12 mouse cellular contexts compared by ENCODE assay signal in the genomic region with DNA sequence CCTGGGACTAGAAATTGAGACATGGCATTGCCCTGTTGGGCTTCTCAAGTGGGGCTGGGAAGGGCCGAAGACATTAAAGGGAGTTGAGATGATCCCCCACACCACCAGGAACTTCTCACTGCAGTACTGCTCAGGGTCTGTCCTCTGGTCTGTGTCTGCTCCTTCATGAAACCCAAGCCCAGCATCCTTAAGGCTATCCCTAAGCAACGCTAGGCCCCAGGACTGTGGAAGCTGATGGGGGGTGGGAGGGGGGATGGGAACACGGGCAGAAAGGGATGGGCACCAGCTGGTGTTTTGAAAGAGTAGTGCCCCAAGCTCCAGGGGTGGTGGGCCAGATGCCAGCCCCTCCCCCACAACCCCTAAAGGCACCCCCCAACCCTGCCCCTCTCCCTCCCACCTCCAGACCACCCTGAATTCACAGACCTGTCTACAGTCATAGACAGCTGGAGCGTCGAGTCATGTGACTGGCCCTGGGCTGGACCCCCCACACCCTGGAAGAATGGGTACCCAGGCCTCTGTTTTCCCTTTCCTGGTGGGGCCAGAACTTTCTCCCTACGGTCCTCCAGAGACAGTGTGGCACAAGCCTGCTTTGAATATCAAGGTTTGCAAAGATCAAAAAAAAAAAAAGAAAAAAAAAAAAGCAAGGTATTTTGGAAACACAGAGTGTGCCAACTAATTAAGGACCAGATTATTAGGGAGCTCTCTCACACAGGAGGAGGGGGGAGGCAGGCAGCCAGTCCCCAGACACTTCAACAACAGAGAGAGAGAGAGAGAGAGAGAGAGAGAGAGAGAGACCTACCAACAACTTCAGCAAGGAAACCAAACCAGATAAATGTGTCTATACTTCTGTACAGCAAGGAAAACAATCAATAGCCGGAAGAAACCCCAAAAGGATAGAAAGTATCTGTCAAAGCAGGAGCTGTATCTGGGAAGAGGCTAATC.
DNase-seq lines count a peak whose midpoint lies in the region; ATAC-seq and TF ChIP-seq lines count a peak whose summit lies in the region.
"Had no signal": no experiment of that assay in that cellular context is flagged by ENCODE, and none has a peak within 500 bp of the region (broad histone marks: within the 10 kb centered on the region; RNA-seq: fewer than 3 reads in every experiment).

No protein-coding gene starts in this region.

- no peak for DNase-seq in lung, adult 2 months
- DNase-seq in forebrain, embryonic 10.5 days (ENCODE audit: extremely low spot score, low spot score): no peak
- DNase-seq in midbrain, embryonic 14.5 days: peak; percentile 56
- DNase-seq in ovary, postnatal 14 days (ENCODE audit: low spot score): no peak
- no peak for DNase-seq in liver, postnatal 0 days
- DNase-seq: cerebellum, adult 8-10 months; thymus, postnatal 4 days had no signal

- no peak overlapping the region for H3K4me3 ChIP-seq in lung, embryonic 16.5 days (ENCODE audit: low read length)
- no peak overlapping the region for H3K4me3 ChIP-seq in lung, adult 2 months (replicated peaks; ENCODE audit: extremely low read depth, low read depth, low read length)
- H3K4me3 ChIP-seq in forebrain, embryonic 10.5 days: no peak overlapping the region
- H3K4me3 ChIP-seq in hindbrain, embryonic 13.5 days: no peak overlapping the region
- H3K4me3 ChIP-seq in midbrain, embryonic 14.5 days (replicated peaks; ENCODE audit: low read depth, low read length): no peak overlapping the region
- no peak overlapping the region for H3K4me3 ChIP-seq in liver, postnatal 0 days (ENCODE audit: low read depth, low read length)

- H3K4me1 ChIP-seq in lung, embryonic 16.5 days (replicated peaks; ENCODE audit: control insufficient read depth, insufficient read depth, low read length): no peaks in the 10 kb centered on the region; the same call in 1 of the 2 replicates
- H3K4me1 ChIP-seq in lung, adult 2 months (ENCODE audit: control insufficient read depth, insufficient read depth, low read length): no peaks in the 10 kb centered on the region
- H3K4me1 ChIP-seq in forebrain, embryonic 10.5 days: peaks cover 42% of the 10 kb centered on the region
- peaks cover 26% of the 10 kb centered on the region for H3K4me1 ChIP-seq in hindbrain, embryonic 13.5 days (replicated peaks)
- peaks cover 20% of the 10 kb centered on the region; the same call in 1 of the 2 replicates for H3K4me1 ChIP-seq in midbrain, embryonic 14.5 days (ENCODE audit: control insufficient read depth, insufficient read depth, low read length)
- peaks cover 5% of the 10 kb centered on the region; the same call in 1 of the 2 replicates for H3K4me1 ChIP-seq in liver, postnatal 0 days (ENCODE audit: insufficient read depth)

- H3K9ac ChIP-seq in lung, embryonic 16.5 days (ENCODE audit: low read length): no peak overlapping the region
- no peak overlapping the region for H3K9ac ChIP-seq in hindbrain, embryonic 13.5 days
- no peak overlapping the region for H3K9ac ChIP-seq in midbrain, embryonic 14.5 days (replicated peaks; ENCODE audit: low read length)
- H3K9ac ChIP-seq in liver, postnatal 0 days (replicated peaks): no peak overlapping the region

- H3K27me3 ChIP-seq in lung, embryonic 16.5 days (ENCODE audit: control insufficient read depth, insufficient read depth, low read depth, low read length): no peaks in the 10 kb centered on the region
- H3K27me3 ChIP-seq in forebrain, embryonic 10.5 days (ENCODE audit: poor library complexity, severe bottlenecking): no peaks in the 10 kb centered on the region
- no peaks in the 10 kb centered on the region for H3K27me3 ChIP-seq in hindbrain, embryonic 13.5 days
- H3K27me3 ChIP-seq in midbrain, embryonic 14.5 days (ENCODE audit: control insufficient read depth, insufficient read depth, low read length): no peaks in the 10 kb centered on the region
- no peaks in the 10 kb centered on the region for H3K27me3 ChIP-seq in liver, postnatal 0 days (ENCODE audit: insufficient read depth, low read length)

- ATAC-seq in lung, embryonic 16.5 days (ENCODE audit: low read depth): 0 out of 2 replicates have a peak, but pooled peaks have one; percentile 23
- ATAC-seq in hindbrain, embryonic 13.5 days (ENCODE audit: low FRiP score): peak; percentile 65; the same call in 1 of the 2 replicates
- peak; percentile 73 for ATAC-seq in midbrain, embryonic 14.5 days (ENCODE audit: low FRiP score, low TSS enrichment)
- no peak for ATAC-seq in liver, postnatal 0 days
- ATAC-seq: activated CD4-positive, CD25-positive, alpha-beta regulatory T cell, adult 4 months; CD4-positive, CD25-positive, alpha-beta regulatory T cell, adult 4 months; intestine, embryonic 16.5 days had no signal

- TF ChIP-seq CTCF in lung, adult 2 months (IDR thresholded peaks at IDR 0.05; ENCODE audit: insufficient read depth, low read length): no peak
- TF ChIP-seq CTCF in liver, postnatal 0 days (IDR thresholded peaks at IDR 0.05; ENCODE audit: low read depth): no peak

- no peaks in the 10 kb centered on the region for H3K9me3 ChIP-seq in lung, embryonic 16.5 days (ENCODE audit: control insufficient read depth, low read length)
- H3K9me3 ChIP-seq in forebrain, embryonic 10.5 days: no peaks in the 10 kb centered on the region
- H3K9me3 ChIP-seq in hindbrain, embryonic 13.5 days: no peaks in the 10 kb centered on the region
- H3K9me3 ChIP-seq in midbrain, embryonic 14.5 days (ENCODE audit: control insufficient read depth, low read length): no peaks in the 10 kb centered on the region
- no peaks in the 10 kb centered on the region for H3K9me3 ChIP-seq in liver, postnatal 0 days (ENCODE audit: low read length)

- no peak overlapping the region for H3K27ac ChIP-seq in lung, embryonic 16.5 days (ENCODE audit: low read length)
- peak overlapping the region; percentile 9; the same call in 1 of the 2 replicates for H3K27ac ChIP-seq in forebrain, embryonic 10.5 days
- H3K27ac ChIP-seq in hindbrain, embryonic 13.5 days: peak overlapping the region; percentile 35; the same call in 1 of the 2 replicates
- peak overlapping the region; percentile 26; the same call in 1 of the 2 replicates for H3K27ac ChIP-seq in midbrain, embryonic 14.5 days (replicated peaks; ENCODE audit: low read depth, low read length)
- no peak overlapping the region for H3K27ac ChIP-seq in liver, postnatal 0 days (ENCODE audit: low read depth)

- TF ChIP-seq EP300 in liver, postnatal 0 days (IDR thresholded peaks at IDR 0.05; ENCODE audit: low read depth): no peak

- no peak overlapping the region for H3K4me2 ChIP-seq in lung, embryonic 16.5 days (ENCODE audit: low read depth, low read length)
- no peak overlapping the region for H3K4me2 ChIP-seq in hindbrain, embryonic 13.5 days
- H3K4me2 ChIP-seq in midbrain, embryonic 14.5 days (ENCODE audit: low read length): no peak overlapping the region
- H3K4me2 ChIP-seq in liver, postnatal 0 days (ENCODE audit: low read depth, low read length): no peak overlapping the region

- WGBS in lung, embryonic 16.5 days: 74% methylated on average over 7 of the region's 7 CpGs
- 74% methylated on average over 7 of the region's 7 CpGs for WGBS in lung, adult 2 months
- 65% methylated on average over 7 of the region's 7 CpGs for WGBS in forebrain, embryonic 10.5 days
- 46% methylated on average over 7 of the region's 7 CpGs for WGBS in hindbrain, embryonic 13.5 days
- 40% methylated on average over 7 of the region's 7 CpGs for WGBS in midbrain, embryonic 14.5 days
- WGBS in liver, postnatal 0 days (ENCODE audit: insufficient replicate concordance): 75% methylated on average over 7 of the region's 7 CpGs

- H3K36me3 ChIP-seq in lung, embryonic 16.5 days (ENCODE audit: control insufficient read depth, insufficient read depth, low read length): no peaks in the 10 kb centered on the region
- no peaks in the 10 kb centered on the region for H3K36me3 ChIP-seq in forebrain, embryonic 10.5 days (replicated peaks)
- H3K36me3 ChIP-seq in hindbrain, embryonic 13.5 days: no peaks in the 10 kb centered on the region
- no peaks in the 10 kb centered on the region for H3K36me3 ChIP-seq in midbrain, embryonic 14.5 days (ENCODE audit: control insufficient read depth, insufficient read depth, low read length)
- H3K36me3 ChIP-seq in liver, postnatal 0 days (replicated peaks; ENCODE audit: insufficient read depth, low read length): no peaks in the 10 kb centered on the region

- TF ChIP-seq POLR2A in lung, adult 2 months (IDR thresholded peaks at IDR 0.05; ENCODE audit: borderline replicate concordance, extremely low read depth, low read depth, low read length): no peak

Comparison
In these comparisons a context has a peak if more than half of its experiments do, and no peak if none do; other contexts are left out.
1. H3K27ac ChIP-seq: peak in forebrain, embryonic 10.5 days (single experiment), hindbrain, embryonic 13.5 days (single experiment) and midbrain, embryonic 14.5 days (single experiment); none in lung, embryonic 16.5 days (single experiment) and liver, postnatal 0 days (single experiment).